Mouse (Mus musculus) embryonic facial prominence, embryonic 11.5 days (tissue): ENCODE results near the gene Kcnn1. TPM values are rescaled to one million over a fixed set of nuclear protein-coding genes. Genes with fewer than 3 reads are reported as not detected.

Experiments
- ATAC-seq: fragments of 200-750 bp; cut with Nextera tagmentation; replicated peaks from 2 replicates; pipeline ENCODE4 v1.8.0; 2017; ENCODE audit warnings: low read depth; ENCODE audit not compliant: insufficient number of reproducible peaks, low FRiP score, low TSS enrichment
- DNase-seq: peaks from one replicate; pipeline ENCODE4 v3.0.0-alpha.2; 2015; ENCODE audit warnings: low spot score
- H3K27ac ChIP-seq: fragments of 300-500 bp; sonication (generic); replicated peaks from 2 replicates; pipeline ENCODE4 v1.5.1; 2014; ENCODE audit warnings: mild to moderate bottlenecking, low read depth, low read length, control low read depth
- H3K27me3 ChIP-seq: fragments of 300-500 bp; sonication (generic); 2 replicates; pipeline ENCODE4 v1.6.1; 2014; ENCODE audit warnings: mild to moderate bottlenecking, low read length, moderate library complexity, mixed read lengths; ENCODE audit not compliant: control insufficient read depth, insufficient read depth
- H3K36me3 ChIP-seq: fragments of 300-500 bp; sonication (generic); replicated peaks from 2 replicates; pipeline ENCODE4 v1.6.1; 2014; ENCODE audit warnings: low read depth, mild to moderate bottlenecking, low read length, moderate library complexity, mixed read lengths; ENCODE audit not compliant: control insufficient read depth, insufficient read depth
- H3K4me1 ChIP-seq: fragments of 300-500 bp; sonication (generic); 2 replicates; pipeline ENCODE4 v1.6.1; 2014; ENCODE audit warnings: low read length, mixed read lengths; ENCODE audit not compliant: control insufficient read depth, insufficient read depth
- H3K4me2 ChIP-seq: fragments of 300-500 bp; sonication (generic); 2 replicates; pipeline ENCODE4 v1.6.1; 2014; ENCODE audit warnings: low read depth, mild to moderate bottlenecking, control low read depth, low read length, moderate library complexity
- H3K4me3 ChIP-seq: fragments of 300-500 bp; sonication (generic); 2 replicates; pipeline ENCODE4 v1.5.1; 2014; ENCODE audit warnings: low read depth, low read length, control low read depth
- H3K9ac ChIP-seq: fragments of 300-500 bp; sonication (generic); replicated peaks from 2 replicates; pipeline ENCODE4 v1.6.1; 2014; ENCODE audit warnings: mild to moderate bottlenecking, control low read depth, low read length
- H3K9me3 ChIP-seq: fragments of 300-500 bp; sonication (generic); replicated peaks from 2 replicates; pipeline ENCODE4 v1.6.1; 2016; ENCODE audit warnings: mild to moderate bottlenecking, low read length, inconsistent platforms, mixed read lengths; ENCODE audit not compliant: control insufficient read depth
- WGBS: fragments of 180-500 bp; shearing (Covaris S2); extraction: QIAGEN DNeasy Blood & Tissue Kit; methylation state at CpG from one replicate; pipeline ENCODE4 v1.1.7; 2014; 5-methylcytosine and 5-hydroxymethylcytosine counted together
- polyA plus RNA-seq: library from polyadenylated mRNA; unstranded; fragments of >200 nt; fragmentation: Nextera tagmentation; extraction: Ambion mirVana; gene quantifications from 2 replicates; pipeline ENCODE4 v1.2.1, GENCODE M21; 2014

Gene Kcnn1
- polyA plus RNA-seq, 1 experiment from 2014 or later = 2.9 TPM

DNA sequence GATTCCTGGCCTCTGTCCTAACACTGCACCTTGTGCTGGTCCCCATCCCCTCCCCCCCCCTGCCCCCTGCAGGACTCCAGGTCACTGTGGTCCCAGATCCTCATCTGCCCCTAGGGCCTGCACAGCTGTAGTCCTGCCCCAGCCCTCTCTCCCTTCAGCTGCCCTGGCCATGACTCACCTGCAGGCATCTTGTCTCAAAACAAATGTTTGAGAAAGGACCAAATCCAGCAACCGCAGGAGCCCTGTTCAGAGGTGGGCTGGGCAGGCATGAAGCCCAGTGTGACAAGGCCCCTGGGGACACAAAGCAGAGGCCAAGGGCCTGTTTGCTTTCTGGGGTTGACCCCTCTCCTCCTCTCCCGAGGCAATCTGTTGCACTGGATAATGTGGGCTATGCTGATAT is 15.1 kb upstream of the Kcnn1 start:
- H3K9me3 ChIP-seq = no peaks in the 10 kb centered on the region
- no peaks in the 10 kb centered on the region for H3K27me3 ChIP-seq
- H3K27ac ChIP-seq = no peak overlapping the region
- ATAC-seq (no peak), DNase-seq (no peak)
- H3K9ac ChIP-seq = no peak overlapping the region
- no peaks in the 10 kb centered on the region for H3K36me3 ChIP-seq
- no peaks in the 10 kb centered on the region for H3K4me1 ChIP-seq
- H3K4me3 ChIP-seq = no peak overlapping the region
- WGBS = 39% methylated on average over 2 of the region's 2 CpGs
- H3K4me2 ChIP-seq = no peak overlapping the region

DNA sequence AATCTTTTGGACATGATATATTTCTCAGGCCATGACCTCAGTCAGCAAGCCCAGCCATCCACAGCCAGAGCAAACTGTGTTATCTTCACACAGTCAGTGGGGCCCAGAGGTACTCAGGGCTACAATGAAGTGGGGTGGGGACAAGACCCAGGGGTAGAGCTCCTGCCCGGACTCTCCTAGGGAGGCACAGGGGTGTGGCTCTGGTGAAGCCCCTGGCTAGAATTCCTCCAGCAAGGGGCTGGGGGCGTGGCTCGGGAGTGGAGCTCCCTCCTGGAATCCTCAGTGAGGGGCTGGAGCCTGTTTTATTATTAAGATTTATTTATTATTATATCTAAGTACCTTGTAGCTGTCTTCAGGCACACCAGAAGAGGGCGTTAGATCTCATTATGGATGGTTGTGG is 13.3 kb upstream of the Kcnn1 start:
- 70% methylated on average over 4 of the region's 4 CpGs for WGBS
- no peak overlapping the region for H3K4me3 ChIP-seq

DNA sequence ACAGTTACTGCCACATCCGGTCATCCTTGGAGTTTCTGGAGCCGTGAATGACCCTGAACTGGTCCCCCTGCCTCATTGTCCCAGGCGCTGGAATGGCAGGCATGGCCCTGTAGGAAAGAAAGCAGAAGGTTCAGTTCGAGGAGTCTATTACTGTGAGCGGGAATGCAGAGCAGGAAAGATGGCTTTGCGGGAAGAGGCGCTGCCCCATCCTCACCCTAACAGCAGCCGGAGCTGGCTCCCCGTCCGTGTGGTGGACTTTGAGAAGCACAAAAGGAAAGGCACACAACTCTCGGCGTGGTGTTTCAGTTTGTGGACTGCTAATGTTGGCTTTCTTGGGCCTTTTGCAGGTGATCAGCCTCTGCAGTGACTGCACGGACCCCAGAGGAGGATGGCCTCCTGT is 11.4 kb upstream of the Kcnn1 start:
- Histone ChIP-seq H3K36me3 (no peaks in the 10 kb centered on the region), H3K4me3 (no peak overlapping the region), H3K9ac (no peak overlapping the region), H3K27ac (no peak overlapping the region), H3K4me2 (no peak overlapping the region), H3K4me1 (no peaks in the 10 kb centered on the region; the same call in 1 of the 2 replicates), H3K9me3 (no peaks in the 10 kb centered on the region), H3K27me3 (no peaks in the 10 kb centered on the region)
- WGBS = 92% methylated on average over 13 of the region's 13 CpGs
- ATAC-seq (no peak), DNase-seq (no peak)

More for the DNA sequence above, 13.3 kb upstream of the Kcnn1 start:
- Histone ChIP-seq H3K9me3 (no peaks in the 10 kb centered on the region), H3K36me3 (no peaks in the 10 kb centered on the region), H3K27me3 (no peaks in the 10 kb centered on the region), H3K4me1 (no peaks in the 10 kb centered on the region), H3K4me2 (no peak overlapping the region), H3K27ac (no peak overlapping the region), H3K9ac (no peak overlapping the region)
- no peak for ATAC-seq
- DNase-seq = no peak

DNA sequence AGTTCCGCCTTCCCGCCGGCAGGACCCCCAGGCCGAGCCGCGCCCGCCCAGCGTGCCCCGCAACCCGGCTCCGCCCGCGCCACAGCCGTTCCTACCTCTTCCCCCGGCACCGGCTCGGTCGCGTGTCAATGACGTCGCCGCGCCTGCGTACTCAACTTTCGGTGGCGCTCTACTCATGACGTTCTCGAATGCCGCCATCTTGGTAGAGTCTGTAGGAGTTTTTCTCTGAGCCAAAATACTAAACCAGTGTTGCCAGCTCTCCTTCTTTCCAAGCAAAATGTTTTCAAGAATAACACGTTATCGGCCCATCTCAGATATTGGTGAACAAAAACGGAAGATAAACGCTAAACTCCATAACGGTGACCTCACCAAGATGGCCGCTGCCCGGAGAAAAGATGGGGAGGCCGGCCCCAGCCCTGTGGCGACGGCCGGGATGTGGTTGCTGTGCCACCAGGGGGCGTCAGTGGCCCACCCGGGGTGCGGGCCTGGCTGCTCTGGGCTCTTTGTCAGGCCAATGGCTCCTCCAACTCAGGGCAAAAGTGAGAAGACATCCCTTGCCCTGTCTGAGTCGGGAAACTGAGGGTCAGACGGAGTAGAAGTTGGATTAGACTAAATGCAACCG is 10.4 kb upstream of the Kcnn1 start, which contains the start of gene Ccdc124:
Gene Ccdc124 (minus strand): TSS at position 572 of the 622 bp plus-strand sequence.
- H3K4me2 ChIP-seq = peak within 1 kb of the TSS; percentile 84
- H3K36me3 ChIP-seq = no peaks in the 10 kb centered on the region
- H3K4me3 ChIP-seq = peak within 1 kb of the TSS; percentile 86
- 2% methylated on average over 46 of the region's 46 CpGs for WGBS
- H3K27me3 ChIP-seq = no peaks in the 10 kb centered on the region
- peak within 1 kb of the TSS; percentile 82 for H3K9ac ChIP-seq
- peaks cover 4% of the 10 kb centered on the region; the same call in 1 of the 2 replicates for H3K4me1 ChIP-seq
- H3K9me3 ChIP-seq = no peaks in the 10 kb centered on the region
- DNase-seq = peak; percentile 95
- ATAC-seq = peak; percentile 86
- H3K27ac ChIP-seq = peak within 1 kb of the TSS; percentile 70

DNA sequence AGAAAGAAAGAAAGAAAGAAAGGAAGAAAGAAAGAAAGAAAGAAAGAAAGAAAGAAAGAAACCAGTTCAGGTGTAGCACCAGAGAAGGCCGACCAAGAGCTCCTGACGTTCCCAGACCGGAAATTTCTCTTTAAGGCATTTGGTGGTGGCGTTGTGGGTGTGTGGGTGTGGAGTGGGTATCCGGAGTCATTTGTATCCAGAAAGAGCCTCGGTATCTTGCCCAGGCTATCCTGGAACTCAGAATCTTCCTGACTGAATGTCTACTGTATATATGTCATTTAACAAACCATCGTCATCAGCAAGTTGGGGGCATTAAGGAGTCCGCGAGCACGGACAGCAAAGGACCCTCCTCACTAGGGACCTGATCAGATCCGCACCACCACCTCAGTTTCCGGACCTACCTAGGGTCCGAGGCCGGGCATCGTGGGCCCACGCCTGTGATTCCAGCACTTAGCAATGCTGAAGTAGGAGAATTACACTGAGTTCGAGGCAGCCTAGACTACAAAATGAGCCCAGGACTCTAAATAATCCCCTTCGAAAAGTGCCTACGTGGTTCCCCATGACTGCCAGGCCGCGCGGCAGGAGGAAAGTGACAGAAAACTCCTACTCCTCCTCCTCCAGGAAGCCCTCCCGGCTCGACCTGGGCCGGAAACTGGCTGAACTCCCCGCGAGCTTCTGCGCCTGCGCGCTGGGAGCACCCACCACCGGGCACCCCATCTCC is 9.7 kb upstream of the Kcnn1 start:
- H3K27ac ChIP-seq = peak overlapping the region; percentile 70

DNA sequence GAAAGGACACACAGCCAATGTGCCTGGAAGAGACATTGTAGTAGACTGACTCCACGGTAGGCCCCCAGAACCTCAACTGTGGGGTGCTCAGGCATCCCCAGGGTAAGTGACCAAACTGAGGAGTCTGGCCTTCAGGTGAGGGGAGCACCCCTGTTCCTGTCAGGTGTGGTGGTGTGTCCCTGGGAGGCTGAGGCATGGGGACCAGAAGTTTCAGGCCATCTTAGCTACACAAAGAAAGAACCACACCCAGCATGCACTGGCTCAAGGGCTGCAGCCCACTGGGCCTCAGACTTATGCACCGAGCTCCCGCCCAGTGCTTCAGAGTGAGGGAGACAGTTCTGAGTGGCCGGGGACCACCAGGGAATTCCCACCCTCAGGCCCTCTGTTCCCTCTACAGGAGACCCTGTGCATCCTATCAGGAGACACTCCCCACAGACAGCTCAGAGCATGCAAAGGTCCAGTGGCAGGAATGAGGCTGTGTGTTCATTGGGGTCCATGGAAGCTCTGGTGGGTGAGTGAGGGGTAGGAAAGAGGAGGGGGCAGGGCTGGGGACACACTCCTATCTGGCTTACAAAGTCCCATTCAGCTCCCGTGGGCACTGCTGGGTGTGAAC is 8.2 kb upstream of the Kcnn1 start:
- peaks cover 4% of the 10 kb centered on the region; the same call in 1 of the 2 replicates for H3K4me1 ChIP-seq
- H3K27me3 ChIP-seq = no peaks in the 10 kb centered on the region
- no peak overlapping the region for H3K4me2 ChIP-seq
- no peaks in the 10 kb centered on the region for H3K36me3 ChIP-seq
- no peak for DNase-seq
- H3K9me3 ChIP-seq = no peaks in the 10 kb centered on the region
- 87% methylated on average over 5 of the region's 5 CpGs for WGBS
- no peak overlapping the region for H3K9ac ChIP-seq
- no peak overlapping the region for H3K27ac ChIP-seq
- no peak for ATAC-seq
- H3K4me3 ChIP-seq = no peak overlapping the region

More for the DNA sequence above, 9.7 kb upstream of the Kcnn1 start:
- H3K27me3 ChIP-seq = no peaks in the 10 kb centered on the region
- WGBS = 6% methylated on average over 31 of the region's 31 CpGs
- peaks cover 4% of the 10 kb centered on the region; the same call in 1 of the 2 replicates for H3K4me1 ChIP-seq
- no peaks in the 10 kb centered on the region for H3K9me3 ChIP-seq
- H3K4me2 ChIP-seq = peak overlapping the region; percentile 84
- peak overlapping the region; percentile 82 for H3K9ac ChIP-seq
- H3K36me3 ChIP-seq = no peaks in the 10 kb centered on the region
- peak overlapping the region; percentile 86 for H3K4me3 ChIP-seq
- DNase-seq (no peak), ATAC-seq (no peak)

DNA sequence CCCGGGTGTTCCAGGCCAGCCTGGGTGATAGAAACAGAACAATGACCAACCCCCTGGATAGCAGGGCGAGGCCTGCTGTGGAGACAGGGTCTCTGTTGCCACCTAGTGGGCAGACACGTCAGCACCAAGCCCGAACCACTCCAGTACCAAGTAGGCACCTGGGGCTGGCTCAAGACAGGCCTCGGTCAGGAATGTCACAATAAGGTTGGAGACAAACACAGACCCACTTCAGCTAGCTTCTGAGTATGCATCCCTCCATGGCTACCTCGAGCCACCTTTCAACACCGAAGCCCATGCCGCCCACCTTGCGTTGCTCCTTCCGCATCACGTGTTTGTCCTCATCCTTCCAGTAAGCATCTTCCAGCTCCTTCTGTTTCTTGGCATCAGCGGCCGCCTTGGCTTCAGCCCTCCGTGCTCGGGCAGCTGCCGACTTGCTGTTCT is 6.6 kb upstream of the Kcnn1 start:
- Histone ChIP-seq H3K9me3 (no peaks in the 10 kb centered on the region), H3K4me1 (peaks cover 7% of the 10 kb centered on the region), H3K9ac (peak overlapping the region; percentile 48; the same call in 1 of the 2 replicates), H3K36me3 (no peaks in the 10 kb centered on the region), H3K4me2 (peak overlapping the region; percentile 32; the same call in 1 of the 2 replicates), H3K27me3 (no peaks in the 10 kb centered on the region), H3K4me3 (peak overlapping the region; percentile 12; the same call in 1 of the 2 replicates), H3K27ac (peak overlapping the region; percentile 13; the same call in 1 of the 2 replicates)
- DNase-seq (peak; percentile 85), ATAC-seq (no peak)
- WGBS = 52% methylated on average over 16 of the region's 16 CpGs
